Mouse (Mus musculus) 3T3-L1 (cell line): ENCODE data around the gene Cfap73.

Source experiments
- DNase-seq: peaks from one replicate; pipeline ENCODE4 v3.0.0-alpha.2; 2015; ENCODE audit warnings: low read depth, low spot score

Cfap73 gene

DNA sequence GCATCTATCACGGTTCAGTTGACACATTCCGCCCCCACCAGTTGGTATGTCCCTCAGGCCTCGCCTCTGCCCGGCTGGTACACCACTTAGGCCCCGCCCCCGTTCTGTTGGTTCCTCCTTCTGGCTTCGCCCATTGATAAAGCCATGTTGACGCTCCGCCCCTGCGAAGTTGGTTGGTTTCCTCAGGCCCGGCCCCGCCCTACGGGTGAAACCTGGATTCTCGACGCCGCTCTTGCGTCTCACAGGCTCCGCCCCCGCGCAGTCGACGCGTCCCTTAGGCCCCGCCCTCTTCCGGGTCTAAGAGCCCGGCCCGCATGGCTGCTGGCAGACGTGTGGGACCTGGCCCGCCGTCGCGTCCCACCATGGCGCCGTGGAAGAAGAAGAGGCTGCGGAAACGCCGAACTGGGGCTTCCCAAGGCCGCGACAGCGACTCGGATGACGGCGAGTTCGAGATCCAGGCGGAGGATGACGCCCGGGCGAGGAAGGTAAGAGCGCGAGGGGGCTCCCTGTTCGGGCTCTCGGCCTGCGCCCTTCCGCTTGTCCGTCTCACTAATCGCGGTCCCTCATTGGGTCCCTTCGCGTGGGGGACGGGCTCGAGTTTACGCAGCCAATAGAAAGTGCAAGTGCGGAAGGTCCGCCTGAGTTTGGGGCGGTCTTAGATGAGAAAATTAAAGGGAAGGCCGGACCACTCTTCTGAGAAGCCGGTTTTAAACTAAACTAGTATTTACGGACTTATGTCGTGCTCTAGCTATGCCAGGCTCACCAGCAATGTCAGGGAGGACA is 21.0 kb downstream of the Cfap73 start:
- DNase-seq = peak; percentile 100

DNA sequence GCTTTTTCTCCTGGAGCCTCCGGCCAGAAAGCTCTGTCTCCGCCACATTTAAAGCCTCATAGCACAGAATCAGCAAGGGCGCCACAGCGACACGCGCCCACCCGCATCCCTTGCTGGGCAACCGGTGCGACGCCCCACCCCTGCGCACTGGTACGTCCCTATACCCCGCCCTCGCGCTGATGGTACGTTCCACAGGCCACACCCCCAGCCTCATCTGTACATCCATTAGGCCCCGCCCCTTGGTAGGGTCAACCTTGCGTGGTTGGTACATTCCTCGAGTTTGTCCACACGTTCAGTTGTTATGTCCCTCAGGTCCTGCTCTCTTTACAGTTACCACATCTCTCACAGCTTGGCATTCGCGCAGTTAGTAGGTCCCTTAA is 21.6 kb downstream of the Cfap73 start, which contains the start of the genes Rita1 and Ddx54:
TSS of gene Rita1 (minus strand) at position 148 of the 380 bp plus-strand sequence.
TSS of gene Ddx54 (plus strand) at position 298 of the 380 bp plus-strand sequence.
- peak; percentile 96 for DNase-seq

DNA sequence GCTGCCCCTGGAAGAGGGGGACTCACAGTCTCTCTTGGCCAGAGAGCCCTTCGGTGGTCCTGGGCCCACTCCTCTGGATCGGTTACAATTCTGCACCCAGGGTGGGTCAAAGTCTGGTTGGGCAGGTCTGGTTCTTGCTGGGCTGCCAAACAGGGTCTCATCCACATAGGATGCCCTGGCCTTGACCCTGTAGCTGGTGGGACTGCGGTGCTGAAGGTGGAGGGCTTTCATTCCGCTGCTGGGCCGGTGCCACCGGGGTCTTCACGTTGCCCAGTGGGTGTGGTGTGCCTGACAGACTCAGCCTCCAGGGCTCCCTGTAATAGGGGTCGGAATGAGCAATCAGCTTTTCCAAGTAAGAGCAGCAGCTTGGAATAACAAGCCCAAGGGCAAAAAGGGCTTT is 22.6 kb downstream of the Cfap73 start:
- DNase-seq = peak; percentile 37

DNA sequence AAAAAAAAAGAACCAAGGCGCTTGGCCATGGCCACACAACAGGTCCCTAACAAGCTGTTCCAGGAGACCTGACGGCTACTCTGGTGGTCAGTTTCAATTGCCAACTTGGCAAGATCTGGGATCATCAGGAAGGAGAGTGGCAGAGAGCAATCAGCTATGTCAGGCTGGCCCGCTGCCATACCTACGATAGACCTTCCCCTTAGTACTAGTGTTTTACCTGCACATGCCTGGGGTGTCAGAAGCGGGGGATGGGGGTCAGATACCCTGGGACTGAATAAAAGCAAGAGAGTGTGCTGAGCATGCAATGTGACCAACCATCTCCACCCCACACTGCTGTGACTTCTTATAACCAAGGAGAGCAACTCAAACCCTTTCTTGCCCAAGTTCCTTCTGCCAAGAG is 23.1 kb downstream of the Cfap73 start:
- DNase-seq = no peak

DNA sequence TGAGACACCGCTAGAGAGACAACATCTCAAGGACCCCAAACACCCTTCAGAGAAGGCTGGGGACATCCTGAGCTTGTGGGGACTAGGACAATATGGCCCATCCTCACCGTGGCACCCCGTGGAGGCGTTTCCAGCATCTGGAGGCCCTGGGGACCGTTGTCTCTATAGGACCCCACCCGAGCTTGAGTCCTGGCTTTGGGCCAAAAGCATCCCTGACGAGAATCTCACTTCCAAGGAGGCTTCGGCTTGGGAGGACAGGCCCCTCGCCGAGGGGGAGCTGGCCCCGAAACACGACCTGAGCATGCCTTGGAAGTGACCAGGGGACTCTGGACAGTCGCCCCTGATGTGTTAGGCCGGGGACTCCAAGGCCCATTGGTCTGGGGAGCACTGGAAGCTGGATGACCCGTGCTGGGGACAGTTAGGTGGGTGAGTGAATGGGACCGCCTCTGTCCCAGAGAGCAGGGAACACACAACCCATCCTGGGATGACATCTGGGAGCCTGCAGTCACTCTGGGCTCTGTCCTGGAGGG is 24.7 kb downstream of the Cfap73 start:
- DNase-seq = no peak

DNA sequence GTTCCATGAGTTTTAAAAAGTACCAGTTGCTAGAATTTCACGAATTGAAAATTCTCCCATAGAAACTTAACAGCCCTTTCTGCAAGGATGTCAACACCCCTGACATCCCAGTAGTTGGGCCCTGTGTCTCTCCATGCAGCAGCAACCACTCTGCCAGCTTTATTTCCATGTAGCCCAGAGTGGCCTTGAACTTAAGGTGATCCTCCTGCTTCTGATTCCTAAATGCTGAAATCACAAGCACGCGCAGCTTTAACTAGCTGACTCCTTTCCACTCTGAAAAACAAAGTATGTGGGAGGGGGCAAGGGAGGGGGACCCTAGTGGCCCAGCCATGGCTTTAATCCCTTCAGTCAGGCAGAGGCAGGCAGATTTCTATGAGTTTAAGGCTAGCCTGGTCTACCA is 26.7 kb downstream of the Cfap73 start:
- DNase-seq = no peak

DNA sequence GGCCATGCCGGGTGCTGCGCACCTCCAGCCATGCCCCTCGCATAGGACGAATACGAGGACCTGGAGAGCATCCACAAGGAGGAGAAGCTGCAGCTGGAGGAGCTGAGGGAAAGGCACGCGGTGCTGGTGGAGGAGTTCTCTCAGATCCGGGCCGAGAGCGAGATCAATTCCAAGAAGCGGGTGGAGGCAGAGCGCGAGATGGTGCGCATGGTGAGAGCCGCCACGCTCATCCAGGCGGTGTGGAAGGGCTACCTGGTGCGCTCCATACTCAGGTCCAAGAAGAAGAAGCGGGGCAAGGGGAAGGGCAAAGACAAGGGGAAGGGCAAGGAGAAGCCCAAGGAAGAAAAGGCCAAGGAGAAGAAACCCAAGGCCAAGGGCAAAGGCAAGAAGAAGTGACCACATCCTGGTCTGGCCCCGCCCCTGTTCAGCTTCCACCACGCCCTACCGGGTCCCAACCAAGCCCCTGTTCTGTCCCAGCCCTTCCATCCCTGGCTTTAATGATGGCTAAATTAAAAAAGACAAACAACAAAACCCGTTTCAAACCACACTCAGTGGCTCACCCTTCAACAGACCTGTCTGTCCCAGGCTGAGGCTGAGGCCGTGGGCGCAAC is 27.3 kb downstream of the Cfap73 start:
- no peak for DNase-seq

DNA sequence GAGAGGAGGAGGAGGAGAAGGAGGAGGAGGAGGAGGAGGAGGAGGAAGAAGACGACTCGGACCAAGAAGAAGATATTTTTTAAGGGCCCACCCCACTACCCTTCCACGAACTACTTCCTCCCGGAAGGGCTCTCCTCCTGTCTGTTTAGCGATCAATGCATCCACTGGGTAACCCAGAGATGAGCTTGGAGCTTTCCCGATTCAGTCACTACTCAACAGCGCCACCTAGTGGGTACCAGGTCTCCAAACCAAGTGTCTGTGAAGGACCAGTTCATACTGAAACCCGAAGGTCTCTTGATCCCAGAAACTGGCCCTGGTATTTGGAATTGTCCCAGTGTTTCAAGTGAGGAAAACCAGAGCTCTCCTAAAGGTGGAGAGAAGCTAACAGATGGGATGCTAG is 28.3 kb downstream of the Cfap73 start:
- peak; percentile 99 for DNase-seq

DNA sequence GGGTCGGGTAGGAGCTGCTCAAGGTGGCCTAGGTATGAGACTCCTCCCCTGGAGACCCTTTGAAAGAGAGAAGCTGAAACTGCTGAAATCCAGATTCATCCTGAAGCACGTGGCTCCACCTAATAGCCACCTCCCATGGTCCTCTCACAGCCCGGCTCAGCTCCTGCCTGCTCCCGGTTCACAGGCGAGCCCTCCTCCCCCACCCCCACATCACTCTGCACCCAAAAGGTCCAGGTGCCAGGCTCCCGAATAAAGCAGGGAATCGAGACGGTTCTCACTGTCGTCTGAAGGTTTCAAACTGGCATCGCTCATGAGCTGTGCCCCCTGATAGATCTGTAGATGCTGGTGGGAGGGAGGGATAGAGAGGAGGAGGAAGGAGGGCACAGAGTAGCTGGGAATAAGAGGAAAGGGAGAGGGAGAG is 28.8 kb downstream of the Cfap73 start:
- DNase-seq = peak; percentile 57

DNA sequence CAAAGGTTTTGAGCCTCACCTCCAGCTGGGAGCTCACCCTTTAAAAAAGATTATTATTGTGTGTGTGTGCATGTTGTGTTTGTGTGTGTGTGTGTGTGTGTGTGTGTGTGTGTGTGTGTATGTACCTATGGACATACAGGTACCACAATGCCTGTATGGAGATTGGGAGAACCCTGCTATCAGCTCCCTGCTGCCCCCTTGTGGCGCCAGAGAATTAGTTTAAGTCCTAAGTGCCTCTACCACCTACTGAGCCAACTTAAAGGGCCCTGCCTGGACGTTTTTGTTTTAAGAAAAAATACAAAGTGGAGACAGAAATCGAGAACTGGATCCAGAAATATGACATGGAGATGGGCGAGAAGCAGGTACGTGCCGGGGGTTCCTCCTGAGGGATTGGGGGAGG is 29.2 kb downstream of the Cfap73 start:
- peak; percentile 96 for DNase-seq

DNA sequence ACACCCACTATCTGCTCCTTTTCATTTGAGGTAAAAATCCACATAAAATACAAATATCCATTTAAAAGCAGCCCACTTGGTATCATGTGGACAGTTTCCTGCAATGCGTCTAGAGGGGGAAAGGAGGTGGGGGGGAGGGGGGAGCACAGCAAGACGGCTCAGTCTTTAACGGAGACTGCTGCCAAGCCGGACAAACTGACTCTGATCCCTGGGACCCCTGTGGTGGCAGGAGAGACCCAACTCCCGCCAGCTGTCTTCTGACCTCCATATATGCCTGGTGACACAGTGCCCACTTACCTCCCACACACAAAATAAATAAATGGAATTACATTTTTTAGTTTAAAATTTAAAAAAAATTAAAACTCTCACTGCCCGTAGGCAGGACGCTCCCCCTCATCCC is 30.5 kb downstream of the Cfap73 start:
- DNase-seq = no peak

DNA sequence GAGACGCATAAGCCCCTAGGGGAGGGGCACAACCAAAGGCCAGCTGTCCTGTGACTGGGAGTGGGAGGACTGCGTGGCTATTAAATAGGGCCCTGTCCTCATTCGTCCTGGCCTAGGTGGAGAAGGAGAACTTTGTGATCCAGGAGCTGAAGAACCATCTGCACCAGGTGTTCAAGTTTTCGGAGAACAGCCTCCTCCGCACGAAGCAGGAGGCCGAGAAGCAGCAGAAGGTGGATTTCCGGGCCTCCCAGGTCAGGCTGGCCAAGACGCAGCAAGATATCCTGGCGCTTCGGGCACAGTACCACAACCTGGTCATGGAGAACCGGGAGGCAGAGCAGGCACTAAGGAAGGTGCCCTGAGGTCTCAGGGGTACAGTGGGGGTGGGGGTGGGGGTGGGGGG is 31.8 kb downstream of the Cfap73 start:
- DNase-seq = no peak

DNA sequence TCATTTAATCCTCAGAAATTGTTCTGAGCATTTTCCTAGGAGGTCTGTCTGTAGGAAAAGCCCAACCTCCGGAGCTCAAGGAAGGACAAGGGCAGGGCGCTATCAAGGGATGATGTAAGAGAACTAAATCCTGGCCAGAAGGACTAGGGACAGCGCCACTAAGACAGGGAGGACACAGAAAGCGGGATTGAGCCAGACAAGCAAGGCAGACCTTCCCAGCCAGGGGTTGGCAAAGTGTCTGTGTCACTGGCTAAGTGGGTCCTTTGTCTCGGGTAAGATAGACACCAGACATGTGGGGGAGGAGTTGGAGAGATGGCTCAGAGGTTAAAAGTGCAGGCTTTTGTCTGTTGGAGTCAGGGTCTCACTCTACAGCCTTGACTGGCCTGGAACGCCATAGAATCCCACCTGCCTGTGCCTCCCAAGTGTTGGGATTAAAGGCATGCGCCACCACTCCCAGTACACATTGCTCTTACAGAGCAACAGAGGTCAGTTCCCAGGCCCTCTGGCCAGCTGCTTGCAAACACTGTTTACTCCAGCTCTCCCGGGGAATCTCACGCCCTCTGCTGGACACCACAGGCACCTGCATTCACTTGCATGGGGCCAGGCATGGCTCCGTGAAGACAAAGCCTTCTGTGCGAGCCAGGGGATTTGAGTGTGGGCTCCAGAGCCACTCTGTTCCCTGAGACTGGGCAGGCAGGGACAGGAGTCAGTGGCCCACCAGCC is 32.9 kb downstream of the Cfap73 start:
- DNase-seq = peak; percentile 30

DNA sequence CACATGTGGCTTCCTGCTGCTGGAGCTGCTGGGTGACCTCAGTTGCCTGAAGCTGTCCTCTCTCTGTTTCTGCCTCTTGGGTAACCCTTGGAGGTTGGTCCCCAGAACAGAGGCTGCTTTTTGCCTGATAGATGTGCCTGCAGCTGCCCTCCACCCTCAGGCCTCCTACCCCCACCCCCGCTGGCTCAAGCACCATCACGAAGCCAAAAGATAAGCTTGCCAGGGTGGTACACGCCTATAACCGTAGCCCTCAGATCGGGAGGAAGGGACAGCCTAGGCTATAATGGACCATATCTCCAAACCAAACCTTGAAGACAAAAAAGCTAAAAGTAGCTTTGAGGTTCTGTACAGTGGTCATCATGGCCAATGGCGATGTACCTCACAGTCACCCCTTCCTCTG is 34.4 kb downstream of the Cfap73 start:
- no peak for DNase-seq

DNA sequence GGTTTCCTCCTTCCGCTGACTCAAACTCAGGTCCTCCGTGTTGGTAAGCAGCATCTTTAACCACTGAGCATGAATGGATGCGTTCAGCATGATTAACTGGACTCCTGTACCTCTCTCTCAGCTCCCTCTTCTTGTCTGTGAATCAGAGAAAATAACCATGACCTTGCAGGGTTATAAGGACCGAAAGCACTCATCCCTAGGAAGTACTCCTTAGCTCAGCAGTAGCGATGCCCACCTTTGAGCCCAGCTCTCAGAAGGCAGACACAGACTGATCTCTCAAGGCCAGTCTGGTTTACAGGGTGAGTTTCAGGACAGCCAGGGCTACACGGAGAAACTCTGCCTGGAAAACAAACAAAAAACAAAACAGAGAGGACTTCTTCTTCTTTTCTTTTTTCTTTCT is 39.5 kb downstream of the Cfap73 start:
- DNase-seq = no peak

DNA sequence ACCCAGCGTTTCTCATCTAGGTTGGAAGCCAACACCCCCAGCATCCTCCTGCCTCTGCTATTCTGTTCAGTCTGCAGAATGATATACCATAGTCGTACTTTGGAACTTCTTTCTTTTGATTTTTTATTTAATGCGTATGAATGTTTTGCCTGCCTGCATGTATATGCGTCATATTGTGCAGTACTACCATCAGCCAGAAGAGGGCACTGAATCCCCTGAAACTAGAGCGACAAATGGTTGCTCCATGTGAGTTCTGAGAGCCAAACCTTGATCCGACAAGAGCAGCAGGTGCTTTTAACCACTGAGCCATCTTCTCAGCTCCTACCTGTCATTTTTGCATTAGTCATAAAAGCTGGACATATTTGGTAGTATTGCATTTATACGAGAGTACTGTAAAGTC is 41.9 kb downstream of the Cfap73 start:
- peak; percentile 46 for DNase-seq

DNA sequence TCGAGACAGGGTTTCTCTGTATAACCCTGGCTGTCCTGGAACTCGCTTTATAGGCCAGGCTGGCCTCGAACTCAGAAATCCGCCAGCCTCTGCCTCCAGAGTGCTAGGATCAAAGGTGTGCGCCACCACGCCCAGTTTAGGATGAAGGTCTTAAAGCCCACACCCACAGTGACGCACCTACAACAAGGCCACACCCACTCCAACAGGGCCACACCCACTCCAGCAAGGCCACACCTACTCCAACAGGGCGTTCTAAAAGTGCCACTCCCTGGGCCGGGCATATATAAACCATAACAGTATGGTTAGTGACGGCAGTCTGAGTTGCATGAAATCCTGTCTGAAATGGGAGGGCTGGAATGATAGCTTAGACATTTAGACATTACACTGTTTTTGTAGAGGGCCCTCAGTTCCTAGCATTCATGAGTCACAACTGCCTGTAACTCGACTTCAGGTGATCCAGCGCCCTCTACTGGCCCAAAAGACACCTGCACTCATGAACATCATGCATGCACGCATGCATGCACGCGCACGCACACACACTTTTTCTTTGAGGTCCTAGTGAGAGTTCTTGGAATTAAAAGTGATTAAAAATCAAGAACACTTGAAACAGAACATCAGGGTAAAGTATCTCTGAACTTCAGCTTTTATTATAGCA is 43.6 kb downstream of the Cfap73 start:
- DNase-seq = peak; percentile 66

DNA sequence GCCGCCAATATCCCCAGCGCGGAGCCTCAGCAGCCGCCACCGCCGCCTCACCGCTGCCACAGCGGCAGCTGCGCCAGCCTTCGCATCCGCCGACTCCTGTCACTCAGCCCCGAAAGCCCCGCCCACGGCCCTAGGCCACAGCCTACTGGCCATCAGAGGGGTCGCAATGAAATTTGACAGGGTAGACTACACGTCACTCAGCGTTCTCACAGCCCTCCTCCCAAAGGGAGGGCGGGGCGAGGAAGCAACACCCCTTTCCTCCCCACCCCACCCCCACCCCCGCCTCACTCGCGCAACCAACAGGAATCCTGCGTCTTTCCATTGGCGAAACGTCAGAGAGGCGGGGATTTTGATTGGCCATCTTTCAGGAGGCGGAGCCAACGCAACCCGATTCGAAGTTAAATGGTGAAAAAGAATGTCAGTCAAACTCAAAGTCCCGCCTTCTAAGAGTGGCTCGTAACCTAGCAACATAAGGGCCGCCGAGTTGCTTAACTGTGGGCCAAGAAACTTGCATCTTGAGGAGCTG is 45.4 kb downstream of the Cfap73 start, which contains the start of the genes Tpcn1 and Iqcd:
TSS of gene Tpcn1 (minus strand) at position 105 of the 526 bp plus-strand sequence.
TSS of gene Iqcd (plus strand) at position 448 of the 526 bp plus-strand sequence.
- peak; percentile 100 for DNase-seq

DNA sequence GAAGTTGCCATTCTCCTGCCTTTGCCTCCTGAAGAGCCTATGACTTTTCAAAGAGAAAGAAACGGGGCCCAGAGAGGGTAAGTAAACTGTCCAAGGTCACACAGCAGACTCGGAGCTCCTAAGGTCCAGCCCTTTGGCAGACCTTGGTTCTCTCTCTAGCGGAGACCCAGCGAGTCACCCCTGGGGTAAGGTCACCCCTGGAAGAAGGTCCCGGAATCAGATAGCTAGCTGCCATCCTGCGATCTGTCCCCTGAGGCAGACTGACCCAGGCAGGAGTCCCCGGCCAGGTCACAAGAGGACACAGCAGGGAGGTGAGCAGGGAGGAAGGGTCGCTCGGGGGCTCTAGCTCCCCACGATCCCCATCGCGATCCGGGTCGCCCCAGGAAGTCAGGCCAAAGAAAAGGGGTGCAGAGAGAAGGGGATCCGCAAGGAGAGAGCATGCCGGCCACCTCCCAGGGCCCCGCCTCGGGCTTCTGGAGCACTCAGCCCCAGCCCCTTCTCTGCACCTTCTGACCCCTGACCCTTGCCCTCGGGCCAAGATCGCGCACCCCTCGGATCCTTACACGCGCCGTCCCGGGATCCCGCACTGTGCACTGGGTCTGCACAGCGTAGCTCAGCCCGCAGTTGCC is 46.0 kb downstream of the Cfap73 start:
- no peak for DNase-seq

DNA sequence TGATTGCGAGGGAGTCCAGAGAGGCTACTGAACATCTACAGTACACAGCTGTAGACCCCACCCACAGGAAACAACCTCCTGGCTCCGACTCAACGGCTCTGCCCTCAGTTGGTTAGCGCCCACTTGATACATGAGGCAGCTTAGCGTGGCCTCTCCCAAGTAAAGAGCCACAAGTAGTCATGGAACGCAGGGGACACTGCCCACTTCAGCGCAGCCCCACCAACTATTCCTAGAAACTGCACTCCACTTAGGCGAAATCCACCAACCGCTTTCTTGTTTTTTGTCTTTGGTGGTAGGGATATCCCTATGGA is 46.5 kb downstream of the Cfap73 start:
- peak; percentile 38 for DNase-seq
